Mouse (Mus musculus) heart, embryonic 11.5 days (tissue): Measurements from ENCODE around the gene Fthl17a. TPM values are rescaled to one million over a fixed set of nuclear protein-coding genes. Genes with fewer than 3 reads are reported as not detected.

Experiments
- ATAC-seq: fragments of 200-750 bp; cut with Nextera tagmentation; replicated peaks from 2 replicates; pipeline ENCODE4 v1.8.0; 2017; ENCODE audit warnings: moderate library complexity; ENCODE audit not compliant: insufficient number of reproducible peaks, low FRiP score, low TSS enrichment
- H3K27ac ChIP-seq: fragments of 300-500 bp; sonication (generic); 2 replicates; pipeline ENCODE4 v1.5.1; 2014; ENCODE audit warnings: mild to moderate bottlenecking, low read depth, low read length
- H3K27me3 ChIP-seq: fragments of 300-500 bp; sonication (generic); 2 replicates; pipeline ENCODE4 v1.6.1; 2014; ENCODE audit warnings: mild to moderate bottlenecking, low read length, mixed read lengths; ENCODE audit not compliant: control insufficient read depth, insufficient read depth
- H3K36me3 ChIP-seq: fragments of 300-500 bp; sonication (generic); 2 replicates; pipeline ENCODE4 v1.6.1; 2014; ENCODE audit warnings: mild to moderate bottlenecking, low read length, moderate library complexity, mixed read lengths; ENCODE audit not compliant: control insufficient read depth, insufficient read depth
- H3K4me1 ChIP-seq: fragments of 300-500 bp; sonication (generic); 2 replicates; pipeline ENCODE4 v1.6.1; 2014; ENCODE audit warnings: low read length; ENCODE audit not compliant: control insufficient read depth, insufficient read depth
- H3K4me2 ChIP-seq: fragments of 300-500 bp; sonication (generic); 2 replicates; pipeline ENCODE4 v1.6.1; 2014; ENCODE audit warnings: mild to moderate bottlenecking, moderate library complexity
- H3K4me3 ChIP-seq: fragments of 300-500 bp; sonication (generic); 2 replicates; pipeline ENCODE4 v1.5.1; 2014; ENCODE audit warnings: low read depth, low read length
- H3K9ac ChIP-seq: fragments of 300-500 bp; sonication (generic); 2 replicates; pipeline ENCODE4 v1.6.1; 2014; ENCODE audit warnings: mild to moderate bottlenecking, low read depth, low read length, moderate library complexity
- H3K9me3 ChIP-seq: fragments of 300-500 bp; sonication (generic); replicated peaks from 2 replicates; pipeline ENCODE4 v1.6.1; 2016; ENCODE audit warnings: low read length; ENCODE audit not compliant: control insufficient read depth
- WGBS: fragments of 180-500 bp; shearing (Covaris S2); extraction: QIAGEN DNeasy Blood & Tissue Kit; methylation state at CpG from one replicate; pipeline ENCODE4 v1.1.7; 2014; ENCODE audit not compliant: insufficient replicate concordance; 5-methylcytosine and 5-hydroxymethylcytosine counted together
- polyA plus RNA-seq: library from polyadenylated mRNA; unstranded; fragments of >200 nt; fragmentation: Nextera tagmentation; extraction: Ambion mirVana; gene quantifications from 2 replicates; pipeline ENCODE4 v1.2.1, GENCODE M21; 2014

Gene Fthl17a
- not detected in 2 replicates for polyA plus RNA-seq

GRCm38 (mm10) chrX:85249379-85249778, at the start of gene Fthl17a:
TSS of gene Fthl17a (plus strand) at chrX:85249679.
- H3K27me3 ChIP-seq, result no peaks in the 10 kb centered on the region
- WGBS, result 78% methylated on average over 2 of the region's 2 CpGs

DNA sequence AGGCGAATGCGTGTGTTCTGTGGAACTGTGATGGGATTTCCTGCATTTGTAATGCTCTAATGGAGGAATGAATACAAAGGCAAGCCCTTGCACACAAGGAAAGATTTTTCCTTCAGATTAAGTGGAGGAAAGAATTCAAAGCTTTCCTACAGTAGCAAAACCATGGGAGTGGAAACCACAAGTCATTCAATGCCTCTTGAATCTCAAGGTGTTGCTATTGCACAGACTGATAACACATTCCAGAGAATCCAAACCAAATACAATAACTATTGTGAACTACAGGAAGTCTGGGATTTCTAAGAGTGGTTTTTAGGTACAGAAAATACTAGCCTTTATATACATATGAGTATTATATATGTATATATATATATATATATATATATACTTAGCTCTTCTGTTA, 42.5 kb upstream of the Fthl17a start:
- no peak overlapping the region for H3K27ac ChIP-seq
- H3K36me3 ChIP-seq, result no peaks in the 10 kb centered on the region
- no peaks in the 10 kb centered on the region for H3K4me1 ChIP-seq
- no peaks in the 10 kb centered on the region for H3K9me3 ChIP-seq
- ATAC-seq, result no peak
- H3K27me3 ChIP-seq, result no peaks in the 10 kb centered on the region
- H3K9ac ChIP-seq, result no peak overlapping the region
- H3K4me3 ChIP-seq, result no peak overlapping the region
- H3K4me2 ChIP-seq, result no peak overlapping the region
- WGBS, result 80% methylated on average over 2 of the region's 2 CpGs

More at GRCm38 (mm10) chrX:85249379-85249778, at the start of gene Fthl17a:
- H3K9ac ChIP-seq, result no peak within 1 kb of the TSS
- H3K36me3 ChIP-seq, result no peaks in the 10 kb centered on the region
- H3K9me3 ChIP-seq, result no peaks in the 10 kb centered on the region
- no peaks in the 10 kb centered on the region for H3K4me1 ChIP-seq
- H3K4me2 ChIP-seq, result no peak within 1 kb of the TSS
- no peak within 1 kb of the TSS for H3K4me3 ChIP-seq
- no peak for ATAC-seq
- H3K27ac ChIP-seq, result no peak within 1 kb of the TSS

DNA sequence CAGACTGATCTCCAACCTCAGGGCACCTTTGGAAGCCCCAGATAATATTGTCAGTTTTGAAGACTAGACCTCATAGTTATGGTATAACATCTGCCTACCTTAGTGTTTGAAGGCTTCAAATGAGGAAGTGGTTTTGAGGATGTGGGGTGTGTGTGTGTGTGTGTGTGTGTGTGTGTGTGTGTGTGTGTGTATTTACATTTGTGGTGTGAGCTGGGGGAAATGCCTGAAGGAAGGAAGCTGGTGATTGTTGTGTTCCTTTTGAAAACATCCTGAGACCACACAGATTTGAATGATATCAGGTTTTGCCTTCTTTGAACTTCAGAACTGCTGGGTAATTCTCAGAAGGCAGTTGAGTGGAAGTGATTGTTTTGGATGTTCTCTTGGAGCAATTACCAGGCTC, 22.6 kb upstream of the Fthl17a start:
- H3K27me3 ChIP-seq, result no peaks in the 10 kb centered on the region
- no peak overlapping the region for H3K4me2 ChIP-seq
- no peak overlapping the region for H3K9ac ChIP-seq
- no peak overlapping the region for H3K4me3 ChIP-seq
- no peak overlapping the region for H3K27ac ChIP-seq
- no peaks in the 10 kb centered on the region for H3K9me3 ChIP-seq
- no peaks in the 10 kb centered on the region for H3K4me1 ChIP-seq
- no peak for ATAC-seq
- H3K36me3 ChIP-seq, result no peaks in the 10 kb centered on the region

DNA sequence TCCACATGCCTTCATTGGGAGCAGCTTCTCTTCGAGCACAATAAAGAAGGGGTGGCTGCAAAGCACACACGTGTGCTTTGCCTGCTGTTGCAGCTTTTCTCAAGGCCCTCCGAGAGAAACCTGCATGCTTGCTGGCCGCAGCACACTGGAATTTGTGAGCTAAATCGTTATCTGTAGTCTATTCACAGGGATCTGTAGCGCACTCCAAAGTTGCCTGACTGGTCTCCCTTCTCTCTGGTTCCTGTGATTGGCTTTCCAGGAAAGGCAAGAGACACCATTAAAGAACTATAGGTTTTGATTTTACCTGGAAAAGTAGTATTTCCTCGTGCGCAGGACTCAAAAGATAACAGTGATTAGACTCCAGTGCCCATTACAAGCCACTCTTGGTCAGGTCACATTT, 22.3 kb downstream of the Fthl17a start:
- no peaks in the 10 kb centered on the region for H3K36me3 ChIP-seq
- H3K9me3 ChIP-seq, result no peaks in the 10 kb centered on the region
- H3K27me3 ChIP-seq, result no peaks in the 10 kb centered on the region
- WGBS, result 44% methylated on average over 8 of the region's 8 CpGs
- H3K4me3 ChIP-seq, result no peak overlapping the region
- no peak overlapping the region for H3K4me2 ChIP-seq
- no peak for ATAC-seq
- H3K27ac ChIP-seq, result no peak overlapping the region
- no peak overlapping the region for H3K9ac ChIP-seq
- H3K4me1 ChIP-seq, result no peaks in the 10 kb centered on the region

GRCm38 (mm10) chrX:85272296-85272695, 22.8 kb downstream of the Fthl17a start:
- Histone ChIP-seq H3K4me2 (no peak overlapping the region), H3K4me1 (no peaks in the 10 kb centered on the region), H3K27ac (no peak overlapping the region), H3K9me3 (no peaks in the 10 kb centered on the region), H3K27me3 (no peaks in the 10 kb centered on the region), H3K9ac (no peak overlapping the region), H3K4me3 (no peak overlapping the region), H3K36me3 (no peaks in the 10 kb centered on the region)
- WGBS, result 44% methylated on average over 6 of the region's 6 CpGs
- ATAC-seq, result no peak

DNA sequence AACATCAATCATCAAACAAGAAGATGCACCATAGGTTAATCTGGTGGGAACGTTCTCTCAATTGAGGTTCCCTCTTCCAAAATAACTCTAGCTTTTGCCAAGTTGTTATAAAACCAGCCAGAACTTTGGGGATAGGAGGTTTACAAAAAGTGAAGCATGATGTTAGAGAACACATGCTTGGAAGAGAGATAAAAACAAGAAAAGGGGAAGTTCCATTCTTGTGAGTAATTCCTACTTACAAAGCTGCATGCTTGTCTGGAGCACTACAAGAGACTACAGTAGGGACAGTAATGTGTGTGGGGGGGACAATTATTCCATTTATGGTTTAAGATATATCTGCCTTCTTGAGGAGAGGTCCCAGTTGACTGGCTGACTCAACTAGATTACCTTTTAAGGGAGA, 40.4 kb downstream of the Fthl17a start:
- no peak for ATAC-seq
- H3K27me3 ChIP-seq, result no peaks in the 10 kb centered on the region
- 86% methylated on average over 1 of the region's 1 CpGs for WGBS

GRCm38 (mm10) chrX:85292781-85293180, 43.3 kb downstream of the Fthl17a start:
- H3K27ac ChIP-seq, result no peak overlapping the region
- no peaks in the 10 kb centered on the region for H3K9me3 ChIP-seq
- no peaks in the 10 kb centered on the region for H3K27me3 ChIP-seq
- WGBS, result 68% methylated on average over 5 of the region's 5 CpGs
- no peak for ATAC-seq
- no peak overlapping the region for H3K9ac ChIP-seq
- H3K36me3 ChIP-seq, result no peaks in the 10 kb centered on the region
- no peak overlapping the region for H3K4me2 ChIP-seq
- H3K4me3 ChIP-seq, result no peak overlapping the region
- no peaks in the 10 kb centered on the region for H3K4me1 ChIP-seq

More for the DNA sequence above, 40.4 kb downstream of the Fthl17a start:
- Histone ChIP-seq H3K9ac (no peak overlapping the region), H3K36me3 (no peaks in the 10 kb centered on the region), H3K27ac (no peak overlapping the region), H3K4me1 (no peaks in the 10 kb centered on the region), H3K4me3 (no peak overlapping the region), H3K9me3 (no peaks in the 10 kb centered on the region), H3K4me2 (no peak overlapping the region)

DNA sequence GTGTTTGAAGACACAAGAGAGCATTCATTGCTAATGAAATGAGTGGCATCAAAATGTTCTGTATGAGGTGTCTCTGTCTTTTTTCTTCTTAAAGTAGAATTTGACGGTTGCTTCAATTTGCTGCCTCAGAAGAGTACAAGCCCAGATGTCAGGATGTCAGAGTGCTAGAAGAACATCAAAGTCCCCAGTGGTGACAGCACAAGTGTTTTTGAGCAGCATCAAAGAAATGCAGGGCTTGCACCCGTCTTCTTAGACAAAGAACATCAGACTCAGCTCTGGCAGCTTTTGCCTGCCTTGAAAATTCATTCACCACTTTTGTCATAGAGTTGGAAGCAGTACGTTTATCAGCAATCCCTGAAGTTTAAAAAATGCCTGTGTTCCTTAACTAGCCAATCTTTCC, 44.5 kb downstream of the Fthl17a start:
- H3K36me3 ChIP-seq, result no peaks in the 10 kb centered on the region
- no peak for ATAC-seq
- no peak overlapping the region for H3K9ac ChIP-seq
- WGBS, result 34% methylated on average over 3 of the region's 3 CpGs
- no peaks in the 10 kb centered on the region for H3K4me1 ChIP-seq
- H3K4me2 ChIP-seq, result no peak overlapping the region
- H3K27ac ChIP-seq, result no peak overlapping the region
- H3K9me3 ChIP-seq, result no peaks in the 10 kb centered on the region
- no peak overlapping the region for H3K4me3 ChIP-seq
- no peaks in the 10 kb centered on the region for H3K27me3 ChIP-seq

DNA sequence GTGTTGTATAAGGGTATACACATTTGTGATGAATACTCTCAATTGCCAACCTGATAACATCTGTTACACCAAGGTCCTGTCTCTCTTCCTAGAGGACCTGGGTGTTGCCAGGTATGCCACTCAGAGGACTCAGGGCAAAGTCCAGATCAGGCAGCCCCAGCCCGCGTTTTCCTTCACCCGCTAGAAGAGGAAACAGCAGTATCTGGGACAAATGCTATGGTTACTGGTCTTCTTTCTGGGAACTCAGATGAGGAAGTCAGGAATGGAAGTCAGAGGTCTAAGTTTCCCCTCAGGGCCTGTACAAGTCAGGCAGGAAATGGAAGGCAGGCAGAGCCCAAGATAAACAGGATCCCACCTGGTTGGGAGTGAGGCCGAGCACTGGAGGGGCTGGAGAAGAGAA, 55.2 kb downstream of the Fthl17a start:
- Histone ChIP-seq H3K9ac (no peak overlapping the region), H3K4me2 (no peak overlapping the region), H3K27me3 (no peaks in the 10 kb centered on the region), H3K36me3 (no peaks in the 10 kb centered on the region), H3K4me3 (no peak overlapping the region), H3K4me1 (no peaks in the 10 kb centered on the region), H3K27ac (no peak overlapping the region), H3K9me3 (no peaks in the 10 kb centered on the region)
- ATAC-seq, result no peak
- WGBS, result 72% methylated on average over 4 of the region's 4 CpGs
